9 mouse cellular contexts compared by ENCODE assay signal in the genomic region with DNA sequence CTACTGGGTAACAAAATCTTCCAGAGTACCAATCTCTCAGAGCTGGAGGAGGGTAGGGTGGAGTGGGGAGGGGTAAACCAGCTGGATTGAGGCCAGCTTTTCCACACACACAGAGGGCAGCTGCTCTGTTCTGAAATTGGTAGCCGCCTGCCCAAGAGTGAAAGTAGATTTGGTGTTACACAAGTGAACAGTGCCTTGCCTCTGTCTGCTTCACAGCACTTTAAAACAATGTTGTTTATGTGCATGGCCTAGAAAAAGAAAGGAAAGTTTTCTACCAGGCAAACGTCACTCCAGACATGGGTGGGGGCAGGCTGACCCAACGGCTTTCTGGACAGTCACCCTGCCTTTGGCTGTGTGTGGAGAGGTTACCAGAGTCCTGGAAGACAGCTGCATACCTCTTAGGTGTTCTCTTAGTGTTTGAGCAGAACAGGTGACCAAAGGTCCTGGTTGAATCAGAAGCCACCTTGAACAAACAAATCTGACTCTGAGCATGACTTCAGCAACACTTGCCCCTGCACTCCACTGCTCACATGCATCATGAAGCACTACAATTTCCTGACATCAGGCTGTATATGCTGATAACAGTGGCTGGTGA. TPM values are rescaled to one million over a fixed set of nuclear protein-coding genes. Genes with fewer than 3 reads are reported as not detected.
DNase-seq lines count a peak whose midpoint lies in the region; ATAC-seq lines count a peak whose summit lies in the region.
"Had no signal": no experiment of that assay in that cellular context is flagged by ENCODE, and none has a peak within 500 bp of the region (broad histone marks: within the 10 kb centered on the region; RNA-seq: fewer than 3 reads in every experiment).

No protein-coding gene starts in this region.

- no peak overlapping the region for H3K4me2 ChIP-seq in hindbrain, embryonic 16.5 days (ENCODE audit: low read length)
- no peak overlapping the region for H3K4me2 ChIP-seq in hindbrain, embryonic 11.5 days (replicated peaks; ENCODE audit: low read depth, low read length)

- H3K36me3 ChIP-seq in hindbrain, embryonic 16.5 days (ENCODE audit: control insufficient read depth, insufficient read depth, low read length): no peaks in the 10 kb centered on the region
- H3K36me3 ChIP-seq in hindbrain, embryonic 11.5 days (ENCODE audit: control insufficient read depth, insufficient read depth, low read length): no peaks in the 10 kb centered on the region

- no peak overlapping the region for H3K9ac ChIP-seq in hindbrain, embryonic 16.5 days (ENCODE audit: low read depth, low read length)
- H3K9ac ChIP-seq in hindbrain, embryonic 11.5 days (ENCODE audit: low read depth, low read length): no peak overlapping the region

- ATAC-seq in hindbrain, embryonic 16.5 days: peak; percentile 63; the same call in 1 of the 2 replicates
- no peak for ATAC-seq in hindbrain, embryonic 11.5 days (ENCODE audit: low FRiP score)
- ATAC-seq in megakaryocyte progenitor cell, adult 5-6 weeks (replicated peaks; ENCODE audit: poor library complexity): peak; percentile 19

- no peaks in the 10 kb centered on the region for H3K4me1 ChIP-seq in hindbrain, embryonic 16.5 days (ENCODE audit: control insufficient read depth, insufficient read depth, low read depth, low read length)
- H3K4me1 ChIP-seq in hindbrain, embryonic 11.5 days (replicated peaks; ENCODE audit: control insufficient read depth, insufficient read depth, low read length): no peaks in the 10 kb centered on the region

- H3K9me3 ChIP-seq in hindbrain, embryonic 16.5 days (ENCODE audit: control insufficient read depth, low read length): no peaks in the 10 kb centered on the region
- no peaks in the 10 kb centered on the region for H3K9me3 ChIP-seq in hindbrain, embryonic 11.5 days (ENCODE audit: control insufficient read depth, low read length)

- H3K4me3 ChIP-seq in hindbrain, embryonic 16.5 days (ENCODE audit: low read length): no peak overlapping the region
- no peak overlapping the region for H3K4me3 ChIP-seq in hindbrain, embryonic 11.5 days (ENCODE audit: low read depth, low read length)

- no peak for DNase-seq in hindbrain, embryonic 11.5 days (ENCODE audit: low spot score)
- peak; percentile 46 for DNase-seq in adipocyte (ENCODE audit: low spot score)
- peak; percentile 67 for DNase-seq in kidney, adult 11 months
- no peak for DNase-seq in embryo, embryonic 10.5 days (ENCODE audit: low spot score)
- no peak for DNase-seq in spleen, postnatal 14 days (ENCODE audit: low spot score in 2 of 2)
- no peak for DNase-seq in thymus, postnatal 0 days (ENCODE audit: low spot score)
- DNase-seq: cerebellum, adult 11-12 months had no signal

- WGBS in hindbrain, embryonic 16.5 days: 47% methylated on average over 3 of the region's 3 CpGs
- WGBS in hindbrain, embryonic 11.5 days: 79% methylated on average over 3 of the region's 3 CpGs

- no peak overlapping the region for H3K27ac ChIP-seq in hindbrain, embryonic 16.5 days (ENCODE audit: low read depth, low read length)
- no peak overlapping the region for H3K27ac ChIP-seq in hindbrain, embryonic 11.5 days (ENCODE audit: low read depth, low read length)

- H3K27me3 ChIP-seq in hindbrain, embryonic 16.5 days (replicated peaks; ENCODE audit: control insufficient read depth, insufficient read depth, low read length): no peaks in the 10 kb centered on the region
- no peaks in the 10 kb centered on the region for H3K27me3 ChIP-seq in hindbrain, embryonic 11.5 days (ENCODE audit: control insufficient read depth, insufficient read depth, low read length)

RNA-seq across cellular contexts. Expression of a gene that starts 17.8 kb away (rescaled TPM):
- polyA plus RNA-seq in hindbrain, embryonic 16.5 days (2015; fragmentation: Nextera tagmentation; extraction: Ambion mirVana): 6.2 and 8.4 TPM in 2 replicates
- polyA plus RNA-seq in hindbrain, embryonic 11.5 days (2014; fragmentation: Nextera tagmentation; extraction: Ambion mirVana): 3.8 and 5.9 TPM in 2 replicates
- 0.05 TPM in 1 of 2 replicates, not detected in the other for total RNA-seq in megakaryocyte progenitor cell, adult 5-6 weeks (2015)
- total RNA-seq in megakaryocyte progenitor cell, adult 5-6 weeks (2017): not detected in 2 replicates
- 4.2 and 8.1 TPM in 2 replicates for polyA plus RNA-seq in thymus, postnatal 0 days (2015; fragmentation: Nextera tagmentation; extraction: Ambion mirVana)

Comparison
In these comparisons a context has a peak if more than half of its experiments do, and no peak if none do; other contexts are left out.
1. DNase-seq: peak in adipocyte (single experiment) and kidney, adult 11 months (single experiment); none in hindbrain, embryonic 11.5 days (single experiment), embryo, embryonic 10.5 days (single experiment), spleen, postnatal 14 days (0 of 2) and thymus, postnatal 0 days (single experiment).